Mouse (Mus musculus): ENCODE results near the gene Slc15a1.

DNA sequence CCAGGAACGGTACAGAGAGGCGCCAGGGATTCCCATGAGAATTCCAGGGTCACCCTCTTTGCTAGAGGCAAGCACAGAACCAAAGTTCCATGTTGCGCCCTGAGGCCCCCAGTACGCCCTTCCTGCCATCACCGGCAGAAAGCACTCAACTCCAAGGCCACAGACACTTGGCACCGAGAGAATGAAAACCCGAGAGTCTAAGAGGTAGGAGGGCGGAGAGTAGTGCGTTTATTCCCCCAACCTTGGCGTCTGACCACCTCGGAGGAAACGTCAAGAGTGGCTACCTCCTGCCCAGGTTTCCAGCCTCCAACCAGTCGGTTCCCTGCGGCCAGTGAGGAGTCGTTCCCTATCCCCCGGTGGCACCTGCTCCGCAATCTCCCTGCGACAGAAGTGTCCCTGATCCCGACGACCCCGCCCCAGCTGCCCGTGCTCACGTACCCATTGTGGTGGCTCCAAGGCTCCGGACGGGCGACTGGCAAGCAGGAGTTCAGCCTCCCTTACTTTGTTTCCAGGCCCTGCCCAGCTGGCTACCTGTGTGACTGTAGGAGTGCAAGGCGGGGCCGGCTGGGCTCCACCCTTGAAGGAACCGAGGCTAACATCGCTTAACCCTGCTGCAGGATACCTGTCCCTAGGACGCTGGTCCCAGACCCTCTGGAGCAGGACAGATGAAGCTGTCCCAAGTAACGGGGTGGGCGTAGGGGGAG lies at the start of gene Slc15a1:
- no peak for TF ChIP-seq CTCF (IDR thresholded peaks at IDR 0.05; ENCODE audit: extremely low read depth, insufficient read depth, low read length)
- no peak for TF ChIP-seq POLR2A (IDR thresholded peaks at IDR 0.05; ENCODE audit: extremely low read depth, insufficient read depth, low read length)
